Mouse (Mus musculus) frontal cortex, adult 2 months (tissue): ENCODE measurements around the gene Nxn. TPM values are rescaled to one million over a fixed set of nuclear protein-coding genes. Genes with fewer than 3 reads are reported as not detected.

Experiments
- DNase-seq, 2 experiments: peaks; one replicate each; pipeline ENCODE4 v3.0.0; 2022; ENCODE audit warnings: low spot score in 1 of 2; ENCODE audit errors: extremely low spot score in 1 of 2
- polyA plus RNA-seq: library from polyadenylated mRNA; depleted of rRNA; stranded (reverse); fragments of >200 nt; gene quantifications from 2 replicates; pipeline ENCODE4 v1.2.3, GENCODE M21; 2012

Gene Nxn
- polyA plus RNA-seq, 1 experiment: 9.8 TPM

- DNase-seq: no peak
Observed at GRCm38 (mm10) chr11:76366720-76367119, 32.2 kb downstream of the Nxn start.

GRCm38 (mm10) chr11:76364038-76364437 lies 34.9 kb downstream of the Nxn start:
- DNase-seq: no peak

- no peak for DNase-seq
Observed at GRCm38 (mm10) chr11:76363636-76364035, 35.3 kb downstream of the Nxn start.

- no peak for DNase-seq
Observed at GRCm38 (mm10) chr11:76363178-76363577, 35.8 kb downstream of the Nxn start.

- no peak for DNase-seq
Observed at GRCm38 (mm10) chr11:76361422-76361821, 37.5 kb downstream of the Nxn start.

GRCm38 (mm10) chr11:76360255-76360654 lies 38.7 kb downstream of the Nxn start:
- DNase-seq: no peak

GRCm38 (mm10) chr11:76358628-76359320 lies 40.2 kb downstream of the Nxn start:
- DNase-seq: no peak

- no peak for DNase-seq
Observed at GRCm38 (mm10) chr11:76357464-76357863, 41.5 kb downstream of the Nxn start.

GRCm38 (mm10) chr11:76356091-76356490 lies 42.8 kb downstream of the Nxn start:
- DNase-seq: no peak

GRCm38 (mm10) chr11:76355425-76355824 lies 43.5 kb downstream of the Nxn start:
- no peak for DNase-seq

GRCm38 (mm10) chr11:76352861-76353558 lies 45.9 kb downstream of the Nxn start:
- no peak for DNase-seq

- no peak for DNase-seq
Observed at GRCm38 (mm10) chr11:76351624-76352011, 47.3 kb downstream of the Nxn start.

- no peak for DNase-seq
Observed at GRCm38 (mm10) chr11:76350931-76351623, 47.9 kb downstream of the Nxn start.

GRCm38 (mm10) chr11:76349833-76350232 lies 49.1 kb downstream of the Nxn start:
- no peak for DNase-seq

- no peak for DNase-seq
Observed at GRCm38 (mm10) chr11:76347589-76347988, 51.4 kb downstream of the Nxn start.

GRCm38 (mm10) chr11:76343031-76343430 lies 55.9 kb downstream of the Nxn start:
- no peak for DNase-seq

GRCm38 (mm10) chr11:76341884-76342645 lies 56.9 kb downstream of the Nxn start:
- DNase-seq: no peak

GRCm38 (mm10) chr11:76341163-76341562 lies 57.8 kb downstream of the Nxn start:
- DNase-seq: no peak

- no peak for DNase-seq
Observed at GRCm38 (mm10) chr11:76339830-76340229, 59.1 kb downstream of the Nxn start.

- DNase-seq: no peak
Observed at GRCm38 (mm10) chr11:76339141-76339540, 59.8 kb downstream of the Nxn start.

GRCm38 (mm10) chr11:76338656-76339055 lies 60.3 kb downstream of the Nxn start:
- no peak for DNase-seq
